Mouse (Mus musculus) kidney, postnatal 10 days (tissue): ENCODE results near the gene Mme.

Source experiments
- DNase-seq: peaks from one replicate; pipeline ENCODE4 v3.0.0; 2021; ENCODE audit warnings: mixed read lengths

The Mme gene

DNA sequence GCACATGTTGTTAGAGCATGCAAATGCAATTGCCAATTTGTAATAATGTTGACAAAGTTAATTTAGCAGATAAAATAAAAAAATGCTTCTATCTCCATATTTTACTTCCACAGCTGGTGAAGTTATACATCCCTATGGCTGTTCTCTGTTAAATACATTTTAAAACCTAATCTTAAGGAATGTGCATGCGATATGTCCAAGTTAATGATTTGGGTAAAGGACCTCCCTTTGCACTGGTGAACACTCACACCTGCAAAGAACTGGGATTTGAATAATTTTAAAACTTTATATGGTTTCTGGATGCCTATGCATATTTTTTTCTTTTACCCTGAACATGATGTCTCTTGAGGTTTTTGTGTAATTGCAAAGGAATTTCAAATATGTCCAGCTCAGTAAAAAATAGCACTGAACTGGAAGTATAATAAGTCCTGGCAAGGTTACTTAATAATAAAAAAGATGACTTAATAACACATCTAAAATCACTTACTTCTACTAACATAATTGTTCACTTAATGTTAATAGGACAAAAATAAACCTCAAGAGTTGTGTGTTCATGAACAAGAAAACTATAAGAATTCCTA lies 110.4 kb downstream of the Mme start:
- no peak for DNase-seq

GRCm38 (mm10) chr3:63359512-63359911 lies 118.2 kb downstream of the Mme start:
- DNase-seq: no peak

DNA sequence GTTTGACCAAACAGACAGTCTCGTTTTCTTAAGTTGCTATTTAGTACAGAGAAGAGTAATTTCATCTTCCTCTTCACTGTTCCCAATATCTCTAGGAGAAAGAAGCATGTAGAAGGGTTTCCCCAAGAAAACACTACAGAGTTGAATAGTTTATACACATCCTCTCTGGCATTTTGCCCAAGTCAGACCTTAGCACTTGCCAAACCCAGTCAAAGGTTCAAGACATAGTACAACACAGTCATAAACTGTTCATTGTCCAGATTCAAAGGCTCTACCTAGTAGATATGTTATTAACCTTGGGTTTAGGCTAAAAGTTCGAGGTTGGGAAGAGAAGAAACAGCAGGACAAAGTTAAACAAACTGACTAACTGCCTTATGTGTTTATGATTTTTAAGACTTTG lies 143.7 kb downstream of the Mme start:
- peak; percentile 15 for DNase-seq

- no peak for DNase-seq
Observed at GRCm38 (mm10) chr3:63390774-63391173, 149.4 kb downstream of the Mme start.

DNA sequence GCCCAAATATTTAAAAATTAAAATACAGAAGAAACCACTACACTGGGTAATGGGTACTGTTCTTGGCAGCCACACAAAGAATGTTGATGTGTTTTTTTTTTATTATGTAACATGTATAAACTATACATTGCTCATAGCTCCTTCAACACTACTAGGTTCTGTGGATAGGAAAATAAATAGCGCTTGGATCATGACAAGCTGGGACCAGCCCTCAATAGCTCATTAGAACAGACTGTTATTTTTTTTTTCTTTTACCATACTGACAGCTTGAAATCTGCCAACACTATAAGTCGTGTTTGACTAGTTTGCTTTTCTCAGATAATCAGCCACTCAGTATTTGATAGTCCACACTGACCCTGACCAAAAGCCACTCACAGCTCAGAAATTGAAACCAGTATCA lies 150.0 kb downstream of the Mme start:
- DNase-seq: no peak

DNA sequence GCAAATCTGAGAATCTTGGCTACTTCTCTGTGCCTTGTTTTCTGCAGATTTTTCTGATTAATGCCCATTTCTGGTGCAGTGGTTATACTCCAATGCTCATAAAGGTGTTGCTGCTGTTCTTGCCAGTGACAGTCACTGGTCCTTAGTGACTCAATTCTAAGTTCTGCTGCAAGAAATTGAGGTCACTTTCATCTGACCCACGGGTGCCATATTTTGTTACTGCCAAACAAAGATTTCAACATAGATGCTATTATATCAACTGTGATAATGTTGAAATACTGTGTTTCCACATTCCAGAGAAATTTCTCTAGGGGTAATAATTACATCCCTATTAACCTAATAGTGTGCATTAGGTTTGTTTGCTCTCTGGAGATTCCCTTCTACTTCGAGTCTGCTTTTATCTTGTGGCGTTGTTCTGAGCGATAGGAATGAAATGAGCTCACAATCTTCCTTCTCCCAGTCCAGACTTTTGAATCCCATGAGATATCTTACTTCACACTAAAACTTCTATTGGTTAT lies 153.1 kb downstream of the Mme start:
- DNase-seq: no peak

- DNase-seq: no peak
Observed at GRCm38 (mm10) chr3:63398171-63398570, 156.8 kb downstream of the Mme start.

DNA sequence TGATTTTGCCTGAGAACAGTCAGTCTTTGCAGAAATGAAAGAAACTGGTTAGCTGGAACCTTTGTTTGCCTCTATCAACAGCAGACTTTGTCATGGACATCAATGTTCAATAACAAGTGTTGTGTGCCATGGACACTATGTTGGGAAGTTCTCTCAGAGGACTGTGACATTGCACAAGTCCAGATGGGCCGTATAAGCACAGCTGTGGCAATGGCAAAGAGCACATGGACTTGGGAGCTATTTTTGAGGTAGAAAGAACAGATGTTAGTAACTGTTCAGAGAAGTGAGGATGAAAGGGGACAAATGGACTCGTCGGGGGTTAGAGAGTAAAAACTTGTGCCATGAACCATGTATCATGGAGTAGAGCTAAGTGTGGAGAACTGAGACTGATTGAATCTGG lies 165.1 kb downstream of the Mme start:
- no peak for DNase-seq

GRCm38 (mm10) chr3:63411006-63411405 lies 169.7 kb downstream of the Mme start:
- no peak for DNase-seq

DNA sequence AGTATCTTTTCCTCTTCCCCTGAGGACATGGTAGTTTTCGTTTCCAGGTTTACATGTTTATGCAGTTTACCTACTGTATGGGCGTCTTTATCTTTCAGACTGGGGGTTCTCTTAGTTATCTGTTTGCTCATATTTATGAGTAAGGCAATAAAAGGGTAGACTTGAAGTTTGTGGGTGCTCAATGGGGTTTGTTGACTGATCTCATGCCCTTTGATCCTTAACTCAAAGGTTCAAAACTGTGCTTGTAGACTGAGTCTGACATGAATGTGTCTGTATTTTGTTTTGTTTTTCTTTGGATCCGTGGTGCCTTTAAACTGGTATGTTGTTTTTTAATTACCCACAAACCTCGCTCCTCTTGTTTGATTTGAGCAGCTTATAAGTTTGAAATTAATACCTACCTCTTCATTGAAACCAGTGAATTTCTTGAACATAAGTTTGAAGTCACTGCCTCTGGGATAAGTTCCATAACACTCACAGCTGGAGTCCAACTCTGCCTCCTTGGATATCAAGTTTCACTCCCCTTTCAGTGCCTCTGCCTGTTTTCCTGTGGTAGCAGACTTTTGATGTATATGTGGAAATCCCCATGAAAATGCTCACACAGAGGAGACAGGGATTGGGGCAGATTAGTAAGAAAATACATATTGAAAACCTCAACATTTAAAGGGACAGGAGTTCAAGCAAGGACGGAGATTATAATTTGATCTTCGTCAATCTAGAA lies 171.0 kb downstream of the Mme start:
- DNase-seq: no peak

GRCm38 (mm10) chr3:63413046-63413911 lies 171.9 kb downstream of the Mme start:
- DNase-seq: no peak

DNA sequence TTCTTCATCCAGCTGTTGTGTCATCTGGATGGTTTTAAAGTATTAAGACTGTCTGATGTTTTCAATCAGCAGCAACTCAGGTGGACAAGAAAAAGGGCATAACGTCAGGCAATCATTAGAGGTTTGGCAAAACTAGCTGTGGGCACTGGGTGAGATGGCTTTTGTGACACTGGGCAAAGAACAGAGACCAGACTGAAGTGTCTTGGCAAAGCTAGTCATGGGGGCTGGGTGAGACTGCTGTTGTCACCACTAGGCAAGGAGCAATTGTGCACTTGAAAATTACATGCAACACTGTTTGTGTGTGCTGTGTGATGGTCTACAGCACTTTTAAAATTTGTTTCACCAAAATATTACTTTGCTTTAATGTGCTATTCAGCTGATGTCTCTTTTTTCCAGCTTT lies 175.9 kb downstream of the Mme start:
- no peak for DNase-seq

GRCm38 (mm10) chr3:63417758-63418157 lies 176.4 kb downstream of the Mme start:
- DNase-seq: peak; percentile 7

DNA sequence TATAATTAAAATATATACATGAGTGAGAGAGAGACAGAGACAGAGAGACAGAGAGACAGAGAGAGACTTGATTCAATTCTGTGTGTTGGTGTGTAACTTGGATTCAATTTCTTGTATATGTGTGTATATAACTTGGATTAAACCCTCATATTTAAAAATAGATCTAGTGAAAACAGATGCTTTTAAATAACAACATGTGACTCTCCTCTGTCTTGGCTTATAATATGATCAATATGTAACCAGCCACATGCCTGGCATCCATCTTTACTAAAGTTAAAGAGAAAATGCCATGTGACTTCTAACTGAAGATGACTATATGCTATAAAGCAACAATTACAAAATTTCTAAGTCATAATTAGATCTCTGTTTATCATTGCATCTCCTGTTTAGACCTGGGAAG lies 182.2 kb downstream of the Mme start:
- DNase-seq: no peak
